Mouse (Mus musculus) embryonic fibroblast, embryonic 13.5 days (primary cell): ENCODE data around the gene Wnt10b. TPM values are rescaled to one million over a fixed set of nuclear protein-coding genes. Genes with fewer than 3 reads are reported as not detected.

Source experiments
- H3K27ac ChIP-seq: 2 replicates; pipeline ENCODE4 v1.5.1; 2012; ENCODE audit warnings: low read length, control low read depth, inconsistent platforms; ENCODE audit not compliant: insufficient read depth
- H3K4me1 ChIP-seq: 2 replicates; pipeline ENCODE4 v1.6.1; 2011; ENCODE audit warnings: low read length; ENCODE audit not compliant: control insufficient read depth, insufficient read depth
- H3K4me3 ChIP-seq: 2 replicates; pipeline ENCODE4 v1.5.1; 2011; ENCODE audit warnings: mild to moderate bottlenecking, control low read depth, low read length; ENCODE audit not compliant: insufficient read depth
- POLR2A ChIP-seq: IDR thresholded peaks from 2 replicates; pipeline ENCODE4 v1.6.1; 2011; ENCODE audit warnings: low read depth, mild to moderate bottlenecking, control low read depth, low read length, moderate library complexity
- polyA plus RNA-seq: library from polyadenylated mRNA; stranded (reverse); fragments of >200 nt; gene quantifications from 2 replicates; pipeline ENCODE4 v1.2.4, GENCODE M21; 2011; ENCODE audit warnings: low read depth; ENCODE audit not compliant: missing spikeins, insufficient read length

Gene Wnt10b
- polyA plus RNA-seq, 1 experiment, result 1.9 TPM

GRCm38 (mm10) chr15:98722191-98722590 lies 55.8 kb downstream of the Wnt10b start:
- no peak overlapping the region for H3K27ac ChIP-seq
- H3K4me1 ChIP-seq, result no peaks in the 10 kb centered on the region
- H3K4me3 ChIP-seq, result no peak overlapping the region
- no peak for TF ChIP-seq POLR2A

Other genes starting within 250 kb of the Wnt10b start
- 91.2 and 117 TPM in 2 replicates for gene Kansl2, start 243.9 kb downstream of the Wnt10b start, polyA plus RNA-seq
- 36.3 and 40.6 TPM in 2 replicates for gene Ccnt1, start 207.2 kb downstream of the Wnt10b start, polyA plus RNA-seq
- gene 4930415O20Rik, start 207.1 kb downstream of the Wnt10b start, polyA plus RNA-seq, result not detected in 2 replicates
- gene Adcy6, start 168.1 kb downstream of the Wnt10b start, polyA plus RNA-seq, result 49.8 and 56.5 TPM in 2 replicates
- 40.5 and 44.2 TPM in 2 replicates for gene Cacnb3, start 147.3 kb downstream of the Wnt10b start, polyA plus RNA-seq
- gene Ddx23, start 115.3 kb downstream of the Wnt10b start, polyA plus RNA-seq, result 58.8 and 62.4 TPM in 2 replicates
- 9.6 and 14.3 TPM in 2 replicates for gene Rnd1, start 100.7 kb downstream of the Wnt10b start, polyA plus RNA-seq
- 2.7 and 3.2 TPM in 2 replicates for gene Ccdc65, start 69.9 kb downstream of the Wnt10b start, polyA plus RNA-seq
- gene Fkbp11, start 50.0 kb downstream of the Wnt10b start, polyA plus RNA-seq, result 48.6 and 57.3 TPM in 2 replicates
- 91.3 and 112 TPM in 2 replicates for gene Arf3, start 14.9 kb downstream of the Wnt10b start, polyA plus RNA-seq
- not detected in 2 replicates for gene Wnt1, start 11.7 kb upstream of the Wnt10b start, polyA plus RNA-seq
- gene Ddn, start 31.3 kb upstream of the Wnt10b start, polyA plus RNA-seq, result not detected in 2 replicates
- 94.2 and 101 TPM in 2 replicates for gene Prkag1, start 53.4 kb upstream of the Wnt10b start, polyA plus RNA-seq
- 28.0 and 31.5 TPM in 2 replicates for gene Kmt2d, start 93.1 kb upstream of the Wnt10b start, polyA plus RNA-seq
- 6.0 and 7.8 TPM in 2 replicates for gene Rhebl1, start 116.4 kb upstream of the Wnt10b start, polyA plus RNA-seq
- 0.14 and 0.27 TPM in 2 replicates for gene Dhh, start 120.4 kb upstream of the Wnt10b start, polyA plus RNA-seq
- gene Lmbr1l, start 140.1 kb upstream of the Wnt10b start, polyA plus RNA-seq, result 11.3 and 14.7 TPM in 2 replicates
- gene Tuba1b, start 156.4 kb upstream of the Wnt10b start, polyA plus RNA-seq, result 3,138 and 3,689 TPM in 2 replicates
- gene Gm49450, start 175.4 kb upstream of the Wnt10b start, polyA plus RNA-seq, result 333 and 559 TPM in 2 replicates
- gene Tuba1a, start 175.6 kb upstream of the Wnt10b start, polyA plus RNA-seq, result 1,082 and 1,134 TPM in 2 replicates